Mouse (Mus musculus): ENCODE data around the gene Kif9. TPM values are rescaled to one million over a fixed set of nuclear protein-coding genes. Genes with fewer than 3 reads are reported as not detected.

The Kif9 gene
- polyA plus RNA-seq, 2 experiments from 2014 or later: 0.38 to 0.46 TPM

- ATAC-seq: no peak
These were observed 52.4 kb downstream of the Kif9 start for GRCm38 (mm10) chr9:110529002-110529737.

- no peak for ATAC-seq
These were observed 53.9 kb downstream of the Kif9 start for GRCm38 (mm10) chr9:110530650-110531049.

- no peak for ATAC-seq
These were observed 54.5 kb downstream of the Kif9 start for GRCm38 (mm10) chr9:110531151-110531791.

- peak; percentile 90 for ATAC-seq
These were observed 55.2 kb downstream of the Kif9 start for GRCm38 (mm10) chr9:110531914-110532489.

- ATAC-seq: peak; percentile 25
These were observed 56.0 kb downstream of the Kif9 start, which contains the start of gene Setd2 for GRCm38 (mm10) chr9:110532538-110533291. TSS of gene Setd2 (plus strand) at chr9:110532597.

GRCm38 (mm10) chr9:110533645-110534044 lies 56.9 kb downstream of the Kif9 start:
- no peak for ATAC-seq

GRCm38 (mm10) chr9:110535114-110535513 lies 58.4 kb downstream of the Kif9 start:
- no peak for ATAC-seq

- ATAC-seq: no peak
These were observed 59.9 kb downstream of the Kif9 start for GRCm38 (mm10) chr9:110536636-110537035.

GRCm38 (mm10) chr9:110538511-110538910 lies 61.8 kb downstream of the Kif9 start:
- no peak for ATAC-seq

GRCm38 (mm10) chr9:110541988-110542387 lies 65.2 kb downstream of the Kif9 start:
- ATAC-seq: no peak

GRCm38 (mm10) chr9:110548261-110548660 lies 71.5 kb downstream of the Kif9 start:
- ATAC-seq: no peak

- no peak for ATAC-seq
These were observed 91.6 kb downstream of the Kif9 start for GRCm38 (mm10) chr9:110568309-110568708.

Other genes with a start within 250 kb of the Kif9 start
- under 1 TPM in 1 of 2 experiments, not detected in 1; 0.17 TPM for gene Cspg5, start 233.2 kb upstream of the Kif9 start, polyA plus RNA-seq (2017; shearing (Covaris generic))
- gene Elp6, start 171.8 kb upstream of the Kif9 start, polyA plus RNA-seq (2017; shearing (Covaris generic)): 10 to 100 TPM; 14.4 to 16.1 TPM
- gene Scap, start 143.7 kb upstream of the Kif9 start, polyA plus RNA-seq (2017; shearing (Covaris generic)): 10 to 100 TPM; 12.5 to 12.9 TPM
- gene Ptpn23, start 68.7 kb upstream of the Kif9 start, polyA plus RNA-seq (2017; shearing (Covaris generic)): 1 to 10 TPM; 5.4 TPM
- not detected for gene Ngp, start 57.2 kb upstream of the Kif9 start, polyA plus RNA-seq (2017; shearing (Covaris generic))
- gene Klhl18, start 264 bp upstream of the Kif9 start, polyA plus RNA-seq (2017; shearing (Covaris generic)): 10 to 100 TPM in 1 of 2 experiments, 1 to 10 TPM in 1; 9.3 to 11.2 TPM
- 10 to 100 TPM; 45.4 to 50.4 TPM for gene Setd2, start 55.6 kb downstream of the Kif9 start, polyA plus RNA-seq (2017; shearing (Covaris generic))
- gene Nradd, start 147.5 kb downstream of the Kif9 start, polyA plus RNA-seq (2017; shearing (Covaris generic)): 1 to 10 TPM; 2.4 to 3.4 TPM
- 10 to 100 TPM; 26.4 to 33.4 TPM for gene Nbeal2, start 177.2 kb downstream of the Kif9 start, polyA plus RNA-seq (2017; shearing (Covaris generic))
- gene Ccdc12, start 179.5 kb downstream of the Kif9 start, polyA plus RNA-seq (2017; shearing (Covaris generic)): 100 to 1,000 TPM; 224 to 285 TPM

All from activated CD4-positive, CD25-positive, alpha-beta regulatory T cell, adult 4 months (primary cell).